Mouse (Mus musculus) small intestine, adult 2 months (tissue): ENCODE measurements around the gene Fgd3.

ENCODE experiments used
- CTCF ChIP-seq: fragments of 200-500 bp; IDR thresholded peaks from 2 replicates; pipeline ENCODE4 v1.5.1; 2012; ENCODE audit warnings: low read depth, mild to moderate bottlenecking, control low read depth, inconsistent platforms, low read length, moderate library complexity, mixed read lengths; ENCODE audit not compliant: insufficient replicate concordance, insufficient read length; ENCODE audit errors: extremely low read depth
- POLR2A ChIP-seq: fragments of 200-500 bp; IDR thresholded peaks from 2 replicates; pipeline ENCODE4 v1.6.1; 2012; ENCODE audit warnings: low read depth, mild to moderate bottlenecking, control low read depth, inconsistent platforms, low read length, moderate library complexity

GRCm38 (mm10) chr13:49252746-49253145 is 67.4 kb downstream of the Fgd3 start:
- TF ChIP-seq POLR2A (no peak), CTCF (no peak)
